Mouse (Mus musculus) layer of hippocampus, postnatal 14 days (tissue): ENCODE results near the gene 1600002K03Rik. TPM values are rescaled to one million over a fixed set of nuclear protein-coding genes. Genes with fewer than 3 reads are reported as not detected.
A peak's percentile ranks its signal among the peaks of the same experiment; 100 is the strongest.
"Not testable (repeated sequence)": the region's sequence is repeated elsewhere in the genome, so short reads cannot be mapped to it uniquely, and the experiment has no call there.

Experiments
- DNase-seq, 2 experiments: peaks; one replicate each; pipeline ENCODE4 v3.0.0; 2021 to 2022; ENCODE audit warnings: low spot score in 2 of 2, mixed read lengths in 1 of 2
- total RNA-seq, 2 experiments: library from RNA; stranded (reverse); gene quantifications; 2 replicates each; pipeline ENCODE4 v1.2.3; 2021

Gene 1600002K03Rik
- total RNA-seq, 2 experiments from 2014 or later = 5.1 to 5.2 TPM

- no peak for DNase-seq
Observed at GRCm38 (mm10) chr10:80165392-80166128, 7.2 kb upstream of the 1600002K03Rik start, which contains the start of gene Cirbp. Gene Cirbp (plus strand): TSS chr10:80165985.

- not testable (repeated sequence) for DNase-seq
Observed at GRCm38 (mm10) chr10:80166136-80166535, 6.6 kb upstream of the 1600002K03Rik start.

- peak; percentile 99 for DNase-seq
Observed at GRCm38 (mm10) chr10:80167460-80168037, 5.2 kb upstream of the 1600002K03Rik start.

- peak; percentile 89 to 92 for DNase-seq
Observed at GRCm38 (mm10) chr10:80168038-80168661, 4.6 kb upstream of the 1600002K03Rik start.

GRCm38 (mm10) chr10:80169070-80169469, 3.7 kb upstream of the 1600002K03Rik start:
- DNase-seq = no peak

- no peak for DNase-seq
Observed at GRCm38 (mm10) chr10:80169651-80170050, 3.1 kb upstream of the 1600002K03Rik start.

- no peak for DNase-seq
Observed at GRCm38 (mm10) chr10:80170052-80170451, 2.7 kb upstream of the 1600002K03Rik start.

- no peak for DNase-seq
Observed at GRCm38 (mm10) chr10:80170601-80171021, 2.1 kb upstream of the 1600002K03Rik start.

GRCm38 (mm10) chr10:80171252-80171651, 1.5 kb upstream of the 1600002K03Rik start:
- no peak for DNase-seq

GRCm38 (mm10) chr10:80171760-80172526, 801 bp upstream of the 1600002K03Rik start:
- no peak for DNase-seq

GRCm38 (mm10) chr10:80173358-80173757, 614 bp downstream of the 1600002K03Rik start:
- no peak for DNase-seq

GRCm38 (mm10) chr10:80173955-80174640, 1.4 kb downstream of the 1600002K03Rik start:
- DNase-seq = no peak

GRCm38 (mm10) chr10:80174705-80175104, 2.0 kb downstream of the 1600002K03Rik start:
- no peak for DNase-seq

GRCm38 (mm10) chr10:80175536-80176269, 3.0 kb downstream of the 1600002K03Rik start:
- DNase-seq = no peak

GRCm38 (mm10) chr10:80176270-80176834, 3.6 kb downstream of the 1600002K03Rik start:
- no peak for DNase-seq

GRCm38 (mm10) chr10:80177441-80178279, 4.9 kb downstream of the 1600002K03Rik start:
- DNase-seq = no peak

GRCm38 (mm10) chr10:80179068-80180051, 6.6 kb downstream of the 1600002K03Rik start, which contains the start of gene Efna2:
Gene Efna2 (plus strand): TSS chr10:80179482.
- DNase-seq = no peak
